Mouse (Mus musculus) megakaryocyte, embryonic 14.5 days (primary cell): Measurements from ENCODE around the gene Smagp.

ENCODE experiments used
- FLI1 ChIP-seq: IDR thresholded peaks from 2 replicates; pipeline ENCODE4 v1.6.1; 2012; ENCODE audit warnings: low read length, inconsistent platforms, mixed read lengths
- GATA1 ChIP-seq: IDR thresholded peaks from 3 replicates; pipeline ENCODE4 v1.6.1; 2012; ENCODE audit warnings: mixed read lengths, low read length, inconsistent platforms, borderline replicate concordance

GRCm38 (mm10) chr15:100624435-100624834 lies 12.3 kb downstream of the Smagp start:
- TF ChIP-seq FLI1 (no peak), GATA1 (no peak)
